Mouse (Mus musculus) liver, postnatal 0 days (tissue): Measurements from ENCODE around the gene Lamb2. TPM values are rescaled to one million over a fixed set of nuclear protein-coding genes. Genes with fewer than 3 reads are reported as not detected.

Experiments used
- ATAC-seq: fragments of 200-750 bp; cut with Nextera tagmentation; 2 replicates; pipeline ENCODE4 v1.8.0; 2017; ENCODE audit warnings: mild to moderate bottlenecking, moderate library complexity
- DNase-seq: peaks from one replicate; pipeline ENCODE4 v3.0.0-alpha.2; 2016
- H3K27ac ChIP-seq: fragments of 300-500 bp; sonication (generic); 2 replicates; pipeline ENCODE4 v1.5.1; 2014; ENCODE audit warnings: antibody characterized with exemption, moderate library complexity, mild to moderate bottlenecking, low read depth
- H3K27me3 ChIP-seq: fragments of 300-500 bp; sonication (generic); 2 replicates; pipeline ENCODE4 v1.6.1; 2014; ENCODE audit warnings: low read length, control low read depth, mixed read lengths; ENCODE audit not compliant: insufficient read depth
- H3K36me3 ChIP-seq: fragments of 300-500 bp; sonication (generic); replicated peaks from 2 replicates; pipeline ENCODE4 v1.6.1; 2014; ENCODE audit warnings: mild to moderate bottlenecking, control low read depth, low read length, moderate library complexity, mixed read lengths; ENCODE audit not compliant: insufficient read depth
- H3K4me1 ChIP-seq: fragments of 300-500 bp; sonication (generic); 2 replicates; pipeline ENCODE4 v1.6.1; 2014; ENCODE audit warnings: antibody characterized with exemption, mild to moderate bottlenecking, control low read depth; ENCODE audit not compliant: insufficient read depth
- H3K4me2 ChIP-seq: fragments of 300-500 bp; sonication (generic); 2 replicates; pipeline ENCODE4 v1.6.1; 2014; ENCODE audit warnings: low read depth, mild to moderate bottlenecking, low read length, moderate library complexity, mixed read lengths
- H3K4me3 ChIP-seq: fragments of 300-500 bp; sonication (generic); 2 replicates; pipeline ENCODE4 v1.5.1; 2014; ENCODE audit warnings: low read depth, low read length
- H3K9ac ChIP-seq: fragments of 300-500 bp; sonication (generic); replicated peaks from 2 replicates; pipeline ENCODE4 v1.6.1; 2014; ENCODE audit warnings: mild to moderate bottlenecking, moderate library complexity
- H3K9me3 ChIP-seq: fragments of 300-500 bp; sonication (generic); 2 replicates; pipeline ENCODE4 v1.6.1; 2016; ENCODE audit warnings: mild to moderate bottlenecking, control low read depth, low read length, mixed read lengths
- CTCF ChIP-seq: sonication (generic); IDR thresholded peaks from 2 replicates; pipeline ENCODE4 v1.5.1; 2016; ENCODE audit warnings: antibody characterized with exemption, low read depth
- EP300 ChIP-seq: IDR thresholded peaks from 2 replicates; pipeline ENCODE4 v1.6.1; 2016; ENCODE audit warnings: antibody characterized with exemption, low read depth, mild to moderate bottlenecking
- WGBS: fragments of 180-500 bp; shearing (Covaris S2); extraction: QIAGEN DNeasy Blood & Tissue Kit; methylation state at CpG from one replicate; pipeline ENCODE4 v1.1.7; 2014; ENCODE audit not compliant: insufficient replicate concordance; 5-methylcytosine and 5-hydroxymethylcytosine counted together
- polyA plus RNA-seq: library from polyadenylated mRNA; unstranded; fragments of >200 nt; fragmentation: Nextera tagmentation; extraction: Ambion mirVana; gene quantifications from 2 replicates; pipeline ENCODE4 v1.2.1, GENCODE M21; 2015

Gene Lamb2
- polyA plus RNA-seq, 1 experiment from 2014 or later: 3.9 TPM

DNA sequence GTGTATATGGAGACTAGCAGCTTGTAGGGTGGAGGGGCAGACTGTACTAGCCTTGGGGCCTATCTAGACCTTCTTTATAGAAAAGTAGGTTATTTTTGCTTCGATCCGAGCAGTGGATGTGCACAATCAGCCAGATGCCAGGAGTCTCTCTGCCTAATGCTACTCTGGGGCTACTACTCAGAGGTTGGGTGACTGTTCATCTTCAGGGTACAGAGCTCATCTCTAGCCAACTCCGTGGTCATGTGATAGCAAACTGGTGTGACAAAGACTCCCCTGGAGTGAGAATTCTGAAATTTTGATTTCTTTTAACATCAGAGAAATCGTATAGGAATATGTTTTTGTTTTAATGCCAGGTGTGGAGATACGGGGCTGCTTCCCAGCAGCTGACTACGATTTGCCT, 26.6 kb upstream of the Lamb2 start:
- H3K27ac ChIP-seq: no peak overlapping the region
- WGBS: 41% methylated on average over 6 of the region's 6 CpGs
- no peaks in the 10 kb centered on the region for H3K27me3 ChIP-seq
- H3K36me3 ChIP-seq: no peaks in the 10 kb centered on the region
- DNase-seq (no peak), ATAC-seq (peak; percentile 27)
- no peak overlapping the region for H3K9ac ChIP-seq
- H3K4me1 ChIP-seq: peaks cover 24% of the 10 kb centered on the region
- H3K4me3 ChIP-seq: peak overlapping the region; percentile 66; the same call in 1 of the 2 replicates
- no peaks in the 10 kb centered on the region for H3K9me3 ChIP-seq
- peak overlapping the region; percentile 100 for H3K4me2 ChIP-seq
- no peak for TF ChIP-seq EP300
- TF ChIP-seq CTCF: no peak

- Histone ChIP-seq H3K27ac (no peak overlapping the region), H3K36me3 (no peaks in the 10 kb centered on the region), H3K27me3 (no peaks in the 10 kb centered on the region), H3K9ac (no peak overlapping the region), H3K9me3 (no peaks in the 10 kb centered on the region), H3K4me1 (peaks cover 24% of the 10 kb centered on the region), H3K4me2 (no peak overlapping the region), H3K4me3 (no peak overlapping the region)
- WGBS: 74% methylated on average over 4 of the region's 4 CpGs
- DNase-seq (no peak), ATAC-seq (no peak)
- TF ChIP-seq EP300 (no peak), CTCF (no peak)
Measured at GRCm38 (mm10) chr9:108453458-108453857, 26.1 kb upstream of the Lamb2 start.

GRCm38 (mm10) chr9:108454429-108454828, 25.1 kb upstream of the Lamb2 start:
- Histone ChIP-seq H3K27me3 (no peaks in the 10 kb centered on the region), H3K4me1 (peaks cover 24% of the 10 kb centered on the region), H3K9ac (no peak overlapping the region), H3K4me2 (no peak overlapping the region), H3K36me3 (no peaks in the 10 kb centered on the region), H3K9me3 (no peaks in the 10 kb centered on the region), H3K4me3 (no peak overlapping the region), H3K27ac (no peak overlapping the region)
- ATAC-seq (no peak), DNase-seq (no peak)
- TF ChIP-seq EP300 (no peak), CTCF (no peak)
- 71% methylated on average over 6 of the region's 6 CpGs for WGBS

GRCm38 (mm10) chr9:108455747-108456571, 23.6 kb upstream of the Lamb2 start:
- no peaks in the 10 kb centered on the region for H3K27me3 ChIP-seq
- DNase-seq (no peak), ATAC-seq (no peak)
- H3K9me3 ChIP-seq: no peaks in the 10 kb centered on the region
- H3K4me3 ChIP-seq: no peak overlapping the region
- H3K4me2 ChIP-seq: no peak overlapping the region
- TF ChIP-seq EP300 (no peak), CTCF (no peak)
- peaks cover 20% of the 10 kb centered on the region for H3K4me1 ChIP-seq
- WGBS: 60% methylated on average over 12 of the region's 12 CpGs
- no peak overlapping the region for H3K9ac ChIP-seq
- H3K27ac ChIP-seq: no peak overlapping the region
- H3K36me3 ChIP-seq: no peaks in the 10 kb centered on the region

- Histone ChIP-seq H3K36me3 (no peaks in the 10 kb centered on the region), H3K4me2 (no peak overlapping the region), H3K9me3 (no peaks in the 10 kb centered on the region), H3K27me3 (no peaks in the 10 kb centered on the region), H3K27ac (no peak overlapping the region), H3K4me3 (no peak overlapping the region), H3K4me1 (peaks cover 20% of the 10 kb centered on the region), H3K9ac (no peak overlapping the region)
- TF ChIP-seq CTCF (no peak), EP300 (no peak)
- no peak for DNase-seq
- 77% methylated on average over 10 of the region's 10 CpGs for WGBS
- no peak for ATAC-seq
Measured at GRCm38 (mm10) chr9:108456953-108457352, 22.6 kb upstream of the Lamb2 start.

- H3K27ac ChIP-seq: peak overlapping the region; percentile 81
- no peaks in the 10 kb centered on the region for H3K9me3 ChIP-seq
- H3K36me3 ChIP-seq: peaks cover 15% of the 10 kb centered on the region
- DNase-seq (no peak), ATAC-seq (peak; percentile 7)
- peak overlapping the region; percentile 88; the same call in 1 of the 2 replicates for H3K9ac ChIP-seq
- peaks cover 18% of the 10 kb centered on the region for H3K4me1 ChIP-seq
- H3K27me3 ChIP-seq: no peaks in the 10 kb centered on the region
- TF ChIP-seq CTCF: no peak
- TF ChIP-seq EP300: no peak
- peak overlapping the region; percentile 73 for H3K4me3 ChIP-seq
- H3K4me2 ChIP-seq: peak overlapping the region; percentile 85
- WGBS: 75% methylated on average over 1 of the region's 1 CpGs
Measured at GRCm38 (mm10) chr9:108459939-108460318, 19.6 kb upstream of the Lamb2 start.
